Mouse (Mus musculus) heart, embryonic 10.5 days (tissue): ENCODE results near the gene Alkbh5. TPM values are rescaled to one million over a fixed set of nuclear protein-coding genes. Genes with fewer than 3 reads are reported as not detected.

Experiments used
- DNase-seq: peaks from one replicate; pipeline ENCODE4 v3.0.0-alpha.2; 2017; ENCODE audit warnings: low spot score
- H3K27ac ChIP-seq: fragments of 300-500 bp; sonication (generic); 2 replicates; pipeline ENCODE4 v1.5.1; 2016; ENCODE audit warnings: mild to moderate bottlenecking
- H3K27me3 ChIP-seq: fragments of 300-500 bp; sonication (generic); 2 replicates; pipeline ENCODE4 v1.6.1; 2016; ENCODE audit warnings: mild to moderate bottlenecking; ENCODE audit not compliant: poor library complexity, insufficient read depth, severe bottlenecking
- H3K36me3 ChIP-seq: fragments of 300-500 bp; sonication (generic); 2 replicates; pipeline ENCODE4 v1.6.1; 2016; ENCODE audit warnings: mild to moderate bottlenecking, moderate library complexity
- H3K4me1 ChIP-seq: fragments of 300-500 bp; sonication (generic); 2 replicates; pipeline ENCODE4 v1.6.1; 2016; ENCODE audit warnings: mild to moderate bottlenecking
- H3K4me3 ChIP-seq: fragments of 300-500 bp; sonication (generic); 2 replicates; pipeline ENCODE4 v1.5.1; 2016; ENCODE audit warnings: mild to moderate bottlenecking, moderate library complexity
- H3K9me3 ChIP-seq: fragments of 300-500 bp; sonication (generic); 2 replicates; pipeline ENCODE4 v1.6.1; 2016; ENCODE audit warnings: mild to moderate bottlenecking, moderate library complexity
- WGBS: fragments of 180-500 bp; shearing (Covaris S2); methylation state at CpG from one replicate; pipeline ENCODE4 v1.1.7; 2016; 5-methylcytosine and 5-hydroxymethylcytosine counted together
- polyA plus RNA-seq: library from polyadenylated mRNA; unstranded; fragments of >200 nt; fragmentation: Nextera tagmentation; extraction: Ambion mirVana; gene quantifications from 2 replicates; pipeline ENCODE4 v1.2.1, GENCODE M21; 2016

The Alkbh5 gene
- polyA plus RNA-seq, result 32.5 and 38.6 TPM in 2 replicates

DNA sequence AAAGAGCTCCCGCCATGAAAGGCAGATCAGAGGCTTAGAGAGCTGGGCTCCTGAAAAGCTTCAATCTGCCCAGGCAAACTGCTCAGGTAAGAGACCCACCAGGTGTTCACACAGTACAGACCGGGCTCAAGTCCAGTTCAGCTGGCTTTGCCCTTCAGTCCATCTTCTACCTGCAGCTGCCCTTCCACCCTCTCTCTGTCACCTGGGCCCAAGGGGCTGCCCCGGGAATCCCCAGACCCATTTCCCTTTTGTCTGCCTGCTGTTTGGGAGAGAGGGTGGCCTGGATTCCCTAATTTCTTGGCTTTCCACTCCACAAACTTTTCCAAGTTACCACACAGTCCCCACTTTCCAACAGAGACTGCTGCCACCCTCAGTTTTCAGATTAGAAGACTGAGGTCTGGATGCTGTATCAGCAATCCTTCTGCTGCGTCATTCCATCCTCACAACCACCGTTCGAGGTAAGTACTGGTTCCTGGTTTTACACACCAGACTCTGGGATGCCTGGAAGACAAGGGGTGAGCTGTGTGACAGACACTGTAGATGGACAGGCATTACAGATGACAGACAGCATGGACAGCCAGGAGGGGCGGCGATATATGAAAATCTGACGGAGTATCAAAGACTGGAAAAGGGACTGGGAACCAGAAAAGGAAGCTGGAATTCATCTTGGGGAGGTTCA, at the start of gene Alkbh5:
TSS of gene Alkbh5 (plus strand) at position 202 of the 679 bp plus-strand sequence.
- Histone ChIP-seq H3K4me3 (peak within 1 kb of the TSS; percentile 98), H3K36me3 (peaks cover 9% of the 10 kb centered on the region; the same call in 1 of the 2 replicates), H3K4me1 (peaks cover 24% of the 10 kb centered on the region), H3K9me3 (no peaks in the 10 kb centered on the region), H3K27ac (peak within 1 kb of the TSS; percentile 97), H3K27me3 (no peaks in the 10 kb centered on the region)
- no peak for DNase-seq
- WGBS, result 25% methylated on average over 9 of the region's 9 CpGs

DNA sequence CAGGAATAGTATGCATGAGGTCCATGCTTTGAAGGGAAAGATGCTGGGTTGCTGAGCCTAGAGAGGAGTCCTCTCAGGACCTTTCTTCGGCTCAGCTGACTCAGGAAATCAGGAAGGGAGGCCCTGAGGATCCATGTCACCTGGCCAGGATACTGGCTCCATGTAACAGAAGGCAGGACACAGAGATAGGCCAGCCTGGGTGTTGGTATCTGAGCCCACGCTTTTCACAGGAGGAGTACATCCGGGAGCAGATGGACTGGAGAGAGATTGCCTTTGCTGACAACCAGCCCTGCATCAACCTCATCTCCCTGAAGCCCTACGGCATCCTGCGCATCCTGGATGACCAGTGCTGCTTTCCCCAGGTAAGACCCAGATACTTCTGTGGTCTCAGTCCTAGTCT, 43.5 kb upstream of the Alkbh5 start:
- DNase-seq, result no peak
- H3K4me1 ChIP-seq, result no peaks in the 10 kb centered on the region
- no peaks in the 10 kb centered on the region for H3K9me3 ChIP-seq
- 81% methylated on average over 5 of the region's 5 CpGs for WGBS
- no peak overlapping the region for H3K4me3 ChIP-seq
- H3K36me3 ChIP-seq, result no peaks in the 10 kb centered on the region
- peaks cover 41% of the 10 kb centered on the region for H3K27me3 ChIP-seq
- no peak overlapping the region for H3K27ac ChIP-seq

DNA sequence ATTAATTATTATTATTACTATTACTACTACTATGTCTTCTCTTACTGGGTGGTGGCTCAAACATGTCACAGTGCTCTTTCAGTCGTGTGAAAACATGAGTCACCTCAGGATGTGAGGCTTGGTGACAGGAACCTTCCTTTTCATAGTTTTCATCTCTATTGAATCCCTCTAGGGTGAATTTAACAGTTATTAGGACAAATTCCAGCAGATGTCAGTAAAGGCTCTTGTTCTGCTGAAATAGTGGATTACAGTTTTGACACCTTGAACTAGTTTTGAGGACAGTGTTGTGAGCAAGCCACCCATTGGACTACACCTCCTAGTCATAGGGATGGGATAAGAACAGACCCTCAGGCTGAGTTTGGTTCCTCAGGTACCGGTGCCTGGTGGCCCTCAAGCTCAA, 40.5 kb upstream of the Alkbh5 start:
- 63% methylated on average over 2 of the region's 2 CpGs for WGBS
- H3K4me1 ChIP-seq, result no peaks in the 10 kb centered on the region
- peaks cover 52% of the 10 kb centered on the region for H3K27me3 ChIP-seq
- H3K36me3 ChIP-seq, result no peaks in the 10 kb centered on the region
- no peak overlapping the region for H3K27ac ChIP-seq
- DNase-seq, result no peak
- H3K9me3 ChIP-seq, result no peaks in the 10 kb centered on the region
- H3K4me3 ChIP-seq, result no peak overlapping the region

DNA sequence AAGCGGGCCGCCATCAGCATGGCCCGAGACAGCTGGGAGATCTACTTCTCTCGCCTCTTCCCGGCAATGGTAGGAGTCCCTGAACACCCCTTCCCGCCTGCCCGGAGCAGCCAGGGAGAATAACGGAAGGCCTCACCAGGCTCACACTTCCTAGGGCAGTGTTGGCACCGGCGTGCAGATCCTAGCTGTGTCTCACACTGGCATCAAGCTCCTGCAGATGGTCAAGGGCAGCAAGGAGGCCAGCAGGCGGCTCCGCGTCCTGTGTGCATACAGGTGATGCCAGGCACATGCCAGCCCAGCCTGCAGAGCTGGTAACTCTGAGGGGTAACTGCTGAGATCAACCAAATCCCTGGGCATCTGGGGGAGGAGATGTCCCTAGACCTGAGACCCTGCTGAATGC, 28.9 kb upstream of the Alkbh5 start:
- DNase-seq, result no peak
- Histone ChIP-seq H3K4me1 (peaks cover 21% of the 10 kb centered on the region), H3K4me3 (no peak overlapping the region), H3K27ac (no peak overlapping the region), H3K9me3 (no peaks in the 10 kb centered on the region), H3K27me3 (peaks cover 56% of the 10 kb centered on the region), H3K36me3 (no peaks in the 10 kb centered on the region)
- 82% methylated on average over 13 of the region's 13 CpGs for WGBS

DNA sequence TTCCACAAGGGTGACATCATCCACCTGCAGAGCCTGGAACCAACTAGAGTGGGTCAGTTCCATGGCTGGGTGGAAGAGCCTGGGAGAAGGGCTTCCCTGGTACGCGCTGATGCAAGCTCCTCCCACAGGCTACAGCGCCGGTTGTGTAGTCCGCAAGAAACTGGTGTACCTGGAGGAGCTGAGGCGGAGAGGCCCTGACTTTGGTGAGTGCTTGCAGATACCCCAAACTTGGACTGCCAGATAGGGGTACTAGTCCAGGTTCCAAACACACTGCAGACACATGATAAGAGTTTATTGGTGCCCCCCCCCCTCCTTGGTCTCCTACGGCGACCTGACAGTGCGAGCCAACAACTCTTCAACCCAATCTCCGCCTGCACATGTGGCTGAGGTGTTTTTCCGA, 27.2 kb upstream of the Alkbh5 start:
- H3K9me3 ChIP-seq, result no peaks in the 10 kb centered on the region
- DNase-seq, result no peak
- H3K27me3 ChIP-seq, result peaks cover 56% of the 10 kb centered on the region
- H3K4me1 ChIP-seq, result peaks cover 21% of the 10 kb centered on the region
- H3K27ac ChIP-seq, result peak overlapping the region; percentile 67
- no peaks in the 10 kb centered on the region for H3K36me3 ChIP-seq
- H3K4me3 ChIP-seq, result peak overlapping the region; percentile 63
- WGBS, result 4% methylated on average over 11 of the region's 11 CpGs

DNA sequence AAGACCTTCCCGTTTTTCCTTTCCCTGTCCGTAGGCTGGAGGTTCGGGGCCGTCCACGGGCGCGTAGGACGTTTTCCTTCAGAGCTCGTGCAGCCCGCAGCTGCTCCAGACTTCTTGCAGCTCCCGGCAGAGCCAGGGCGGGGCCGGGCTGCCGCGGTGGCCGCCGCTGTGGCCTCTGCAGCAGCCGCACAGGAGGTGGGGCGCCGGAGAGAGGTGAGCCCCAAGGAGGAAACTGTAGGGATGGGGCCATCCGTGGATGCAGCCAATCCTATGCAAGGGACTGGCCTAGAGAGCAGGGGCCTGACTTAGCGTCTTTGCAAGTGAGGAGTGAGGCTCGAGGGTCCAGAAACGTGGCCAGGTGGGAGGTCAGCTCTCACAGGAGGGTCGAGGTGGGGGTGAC, 26.7 kb upstream of the Alkbh5 start:
- Histone ChIP-seq H3K4me3 (peak overlapping the region; percentile 63), H3K4me1 (peaks cover 21% of the 10 kb centered on the region), H3K27ac (peak overlapping the region; percentile 67), H3K27me3 (peaks cover 56% of the 10 kb centered on the region), H3K36me3 (no peaks in the 10 kb centered on the region), H3K9me3 (no peaks in the 10 kb centered on the region)
- no peak for DNase-seq
- WGBS, result under 1% methylated on average over 25 of the region's 25 CpGs

DNA sequence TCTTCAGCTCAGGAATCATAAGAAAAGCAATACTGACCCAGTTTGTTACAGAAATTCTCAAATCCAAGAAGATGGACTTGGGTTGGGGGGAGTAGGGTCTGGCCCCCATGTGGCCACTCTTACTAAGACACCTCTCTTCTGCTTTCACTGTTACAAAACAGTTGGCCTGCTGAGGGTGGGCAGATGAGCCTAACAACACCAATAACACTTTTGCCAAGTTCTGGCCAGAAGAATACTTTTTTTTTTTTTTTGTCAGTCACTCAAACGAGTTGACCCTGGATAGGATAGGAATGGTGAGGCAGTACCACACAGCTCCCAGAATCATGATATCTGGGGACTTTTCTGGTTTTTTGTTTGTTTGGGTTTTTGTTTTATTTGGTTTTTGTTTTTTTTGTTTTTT, 24.3 kb upstream of the Alkbh5 start:
- Histone ChIP-seq H3K4me1 (peaks cover 18% of the 10 kb centered on the region), H3K27me3 (peaks cover 38% of the 10 kb centered on the region), H3K36me3 (no peaks in the 10 kb centered on the region), H3K27ac (no peak overlapping the region), H3K9me3 (no peaks in the 10 kb centered on the region), H3K4me3 (no peak overlapping the region)
- 69% methylated on average over 1 of the region's 1 CpGs for WGBS
- DNase-seq, result no peak

DNA sequence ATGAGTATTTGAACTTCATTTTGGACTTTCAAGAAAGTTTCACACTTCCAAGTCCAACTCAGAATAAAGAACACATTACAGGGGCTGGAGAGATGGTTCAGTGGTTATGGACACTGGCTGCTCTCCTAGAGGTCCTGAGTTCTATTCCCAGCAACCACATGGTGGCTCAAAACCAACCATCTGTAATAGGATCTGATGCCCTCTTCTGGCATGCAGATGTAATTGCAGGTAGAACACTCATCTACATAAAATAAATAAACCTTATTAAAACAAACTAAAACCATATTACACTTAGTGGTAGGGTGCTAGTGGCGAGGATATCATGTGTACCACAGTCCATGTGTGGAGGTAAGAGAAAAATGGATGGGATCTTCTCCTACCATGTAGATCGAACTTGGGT, 23.7 kb upstream of the Alkbh5 start:
- peaks cover 18% of the 10 kb centered on the region for H3K4me1 ChIP-seq
- DNase-seq, result no peak
- peaks cover 32% of the 10 kb centered on the region for H3K27me3 ChIP-seq
- no peaks in the 10 kb centered on the region for H3K36me3 ChIP-seq
- 81% methylated on average over 2 of the region's 2 CpGs for WGBS
- H3K4me3 ChIP-seq, result no peak overlapping the region
- H3K27ac ChIP-seq, result no peak overlapping the region
- H3K9me3 ChIP-seq, result no peaks in the 10 kb centered on the region

DNA sequence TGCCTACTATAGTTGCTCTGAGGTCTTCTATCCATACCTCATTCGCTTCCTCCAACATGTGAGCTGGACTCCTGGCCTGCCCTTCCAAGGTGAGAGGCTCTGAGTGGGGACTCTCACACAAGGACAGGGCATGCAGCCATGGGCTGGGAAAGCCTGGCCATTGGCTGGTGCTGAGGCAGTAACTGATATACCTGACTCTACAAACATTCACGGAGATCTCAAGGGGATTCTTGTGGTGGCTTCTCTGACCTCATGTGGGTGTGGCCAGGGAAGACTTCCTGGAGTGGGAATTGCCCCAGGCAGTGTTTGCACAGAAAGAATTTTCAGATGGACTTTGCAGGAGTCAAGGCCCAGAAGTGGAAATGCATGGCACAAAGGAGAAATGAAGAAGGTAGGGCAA, 21.2 kb upstream of the Alkbh5 start:
- H3K27me3 ChIP-seq, result peaks cover 11% of the 10 kb centered on the region
- no peak overlapping the region for H3K27ac ChIP-seq
- H3K9me3 ChIP-seq, result no peaks in the 10 kb centered on the region
- no peak overlapping the region for H3K4me3 ChIP-seq
- no peaks in the 10 kb centered on the region for H3K36me3 ChIP-seq
- H3K4me1 ChIP-seq, result peaks cover under 1% of the 10 kb centered on the region; the same call in 1 of the 2 replicates
- no peak for DNase-seq
- 62% methylated on average over 2 of the region's 2 CpGs for WGBS

DNA sequence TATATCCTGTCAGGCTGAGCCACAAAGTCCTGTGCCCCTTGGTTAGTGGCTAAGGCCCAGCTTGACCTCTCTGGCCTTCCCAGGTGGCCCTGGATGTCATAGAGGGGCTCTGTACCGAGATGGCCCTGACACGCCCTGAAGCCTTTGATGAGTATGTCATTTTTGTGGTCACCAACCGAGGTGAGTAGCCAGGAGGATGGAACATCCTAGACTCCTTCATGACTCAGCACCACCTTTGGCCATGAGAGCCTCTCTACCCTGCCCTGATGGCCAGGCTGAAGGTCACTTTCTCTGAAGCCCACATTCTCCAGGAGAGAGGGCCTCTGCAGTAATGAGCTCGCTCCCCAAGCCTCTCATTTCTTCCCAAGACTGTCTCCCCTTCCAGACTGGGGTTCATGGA, 17.9 kb upstream of the Alkbh5 start:
- WGBS, result 77% methylated on average over 4 of the region's 4 CpGs
- no peak for DNase-seq
- Histone ChIP-seq H3K4me1 (no peaks in the 10 kb centered on the region), H3K27me3 (no peaks in the 10 kb centered on the region; the same call in 1 of the 2 replicates), H3K27ac (no peak overlapping the region), H3K9me3 (no peaks in the 10 kb centered on the region), H3K4me3 (no peak overlapping the region), H3K36me3 (no peaks in the 10 kb centered on the region)

DNA sequence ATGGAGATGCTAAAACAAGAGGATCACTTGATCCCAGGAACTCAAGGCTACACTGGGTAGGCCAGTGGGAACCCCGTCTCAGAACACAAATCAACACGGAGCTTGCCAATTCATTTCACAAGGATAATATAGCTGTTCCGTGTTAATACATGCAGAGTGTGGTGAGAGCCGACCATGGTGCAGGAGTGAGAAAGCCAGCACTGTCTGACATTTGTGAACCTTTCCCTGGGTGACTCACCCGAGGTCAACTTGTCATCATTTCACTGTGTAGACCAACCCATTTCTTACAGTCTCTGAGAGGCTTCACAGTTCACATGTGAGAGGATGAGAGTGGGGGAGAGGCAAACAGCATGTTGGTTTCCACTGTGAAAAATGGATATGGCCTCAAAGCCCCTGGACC, 14.2 kb upstream of the Alkbh5 start:
- H3K27ac ChIP-seq, result no peak overlapping the region
- 72% methylated on average over 5 of the region's 5 CpGs for WGBS
- H3K9me3 ChIP-seq, result no peaks in the 10 kb centered on the region
- H3K36me3 ChIP-seq, result no peaks in the 10 kb centered on the region
- no peak overlapping the region for H3K4me3 ChIP-seq
- no peaks in the 10 kb centered on the region; the same call in 1 of the 2 replicates for H3K27me3 ChIP-seq
- 0 out of 2 replicates have a peak, but pooled peaks cover 3% of the 10 kb centered on the region for H3K4me1 ChIP-seq
- peak; percentile 66 for DNase-seq

DNA sequence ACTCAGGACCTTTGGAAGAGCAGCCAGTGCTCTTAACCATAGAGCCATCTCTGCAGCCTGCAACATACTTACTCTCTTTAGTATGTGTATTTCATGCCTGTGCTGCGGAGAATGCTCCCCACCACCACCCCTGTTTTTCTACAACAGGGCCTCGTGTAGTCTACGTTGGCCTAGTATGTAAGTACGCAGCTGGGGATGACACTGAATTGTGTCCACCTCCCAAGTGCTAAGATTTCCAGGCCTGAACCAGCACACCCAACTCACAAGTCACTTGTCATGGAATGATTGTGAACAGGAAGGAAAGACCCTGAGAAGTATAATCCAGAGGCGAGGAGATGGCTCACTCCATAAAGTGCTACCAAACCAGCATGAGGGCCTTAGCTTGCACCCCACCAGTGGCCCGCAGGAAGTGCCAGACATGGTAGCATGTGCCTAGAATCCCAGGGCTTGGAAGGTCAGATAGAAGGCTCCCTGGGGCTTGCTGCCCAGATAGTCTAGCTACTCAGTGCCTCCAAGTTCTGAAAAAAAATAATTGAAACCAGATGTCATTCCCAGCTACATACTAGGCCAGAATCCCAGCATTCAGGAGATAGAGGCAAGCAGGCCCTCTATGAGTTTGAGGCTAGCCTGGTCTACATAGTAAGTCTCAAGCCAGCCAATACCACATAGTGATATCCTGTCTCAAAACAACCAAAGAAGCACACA, 13.4 kb upstream of the Alkbh5 start:
- WGBS, result 81% methylated on average over 6 of the region's 6 CpGs
- Histone ChIP-seq H3K27ac (no peak overlapping the region), H3K27me3 (no peaks in the 10 kb centered on the region; the same call in 1 of the 2 replicates), H3K36me3 (no peaks in the 10 kb centered on the region), H3K4me1 (0 out of 2 replicates have a peak, but pooled peaks cover 3% of the 10 kb centered on the region), H3K4me3 (no peak overlapping the region), H3K9me3 (no peaks in the 10 kb centered on the region)
- peak; percentile 63 for DNase-seq

DNA sequence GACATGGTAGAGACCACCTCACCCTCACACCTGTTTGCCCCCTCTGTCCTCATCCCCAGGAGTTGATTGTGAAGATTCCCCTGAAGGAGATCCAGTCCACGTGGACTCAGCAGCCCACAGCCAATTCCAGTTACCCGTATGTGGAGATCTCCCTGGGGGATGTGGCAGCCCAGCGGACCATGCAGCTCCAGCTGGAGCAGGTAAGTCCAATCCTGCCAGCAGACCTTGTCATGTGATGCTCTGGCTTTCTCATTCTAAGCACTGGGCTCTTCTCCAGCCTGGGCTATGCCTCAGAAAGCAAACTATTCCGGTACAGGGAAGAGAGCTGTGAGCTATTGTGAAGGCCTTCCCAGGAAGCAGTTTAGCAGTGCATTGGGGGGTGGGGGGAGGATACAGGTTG, 9.7 kb upstream of the Alkbh5 start:
- Histone ChIP-seq H3K27me3 (no peaks in the 10 kb centered on the region), H3K4me1 (0 out of 2 replicates have a peak, but pooled peaks cover 3% of the 10 kb centered on the region), H3K9me3 (no peaks in the 10 kb centered on the region), H3K4me3 (no peak overlapping the region), H3K36me3 (no peaks in the 10 kb centered on the region), H3K27ac (no peak overlapping the region)
- 77% methylated on average over 4 of the region's 4 CpGs for WGBS
- no peak for DNase-seq
